Mouse (Mus musculus) gonadal fat pad, adult 2 months (tissue): ENCODE results near the gene Foxs1. TPM values are rescaled to one million over a fixed set of nuclear protein-coding genes. Genes with fewer than 3 reads are reported as not detected.

Experiments used
- DNase-seq: peaks from one replicate; pipeline ENCODE4 v3.0.0-alpha.2; 2012; ENCODE audit warnings: low read depth
- polyA plus RNA-seq: library from polyadenylated mRNA; depleted of rRNA; stranded (reverse); fragments of >200 nt; gene quantifications from 2 replicates; pipeline ENCODE4 v1.2.3, GENCODE M21; 2012; rRNA removed

The Foxs1 gene
- polyA plus RNA-seq, 1 experiment = 15.6 TPM

- no peak for DNase-seq
These were observed 29.4 kb downstream of the Foxs1 start for GRCm38 (mm10) chr2:152903586-152903985.

- no peak for DNase-seq
These were observed 30.4 kb downstream of the Foxs1 start for GRCm38 (mm10) chr2:152902658-152903057.

- no peak for DNase-seq
These were observed 31.7 kb downstream of the Foxs1 start for GRCm38 (mm10) chr2:152901296-152901695.

GRCm38 (mm10) chr2:152899011-152899410 is 34.0 kb downstream of the Foxs1 start:
- no peak for DNase-seq

- no peak for DNase-seq
These were observed 36.1 kb downstream of the Foxs1 start for GRCm38 (mm10) chr2:152896926-152897325.

- no peak for DNase-seq
These were observed 37.2 kb downstream of the Foxs1 start for GRCm38 (mm10) chr2:152895834-152896233.

GRCm38 (mm10) chr2:152888774-152889173 is 44.2 kb downstream of the Foxs1 start:
- DNase-seq = no peak

GRCm38 (mm10) chr2:152887230-152887629 is 45.8 kb downstream of the Foxs1 start:
- DNase-seq = no peak

GRCm38 (mm10) chr2:152884101-152884645 is 48.8 kb downstream of the Foxs1 start:
- no peak for DNase-seq

Other genes with a start within 250 kb of the Foxs1 start
- gene Mcts2, start 246.2 kb downstream of the Foxs1 start, polyA plus RNA-seq = 7.6 and 9.0 TPM in 2 replicates
- 78.7 and 137 TPM in 2 replicates for gene Id1, start 197.0 kb downstream of the Foxs1 start, polyA plus RNA-seq
- 3.8 and 6.0 TPM in 2 replicates for gene Cox4i2, start 179.0 kb downstream of the Foxs1 start, polyA plus RNA-seq
- 42.2 and 44.0 TPM in 2 replicates for gene Bcl2l1, start 101.5 kb downstream of the Foxs1 start, polyA plus RNA-seq
- 0.80 and 0.90 TPM in 2 replicates for gene Tpx2, start 85.2 kb downstream of the Foxs1 start, polyA plus RNA-seq
- 0.60 and 0.61 TPM in 2 replicates for gene Mylk2, start 21.9 kb downstream of the Foxs1 start, polyA plus RNA-seq
- gene Dusp15, start 18.5 kb upstream of the Foxs1 start, polyA plus RNA-seq = 17.7 and 18.0 TPM in 2 replicates
- gene Ttll9, start 29.3 kb upstream of the Foxs1 start, polyA plus RNA-seq = 8.4 and 15.6 TPM in 2 replicates
- gene Pdrg1, start 82.2 kb upstream of the Foxs1 start, polyA plus RNA-seq = 160 and 161 TPM in 2 replicates
- 5.4 and 8.2 TPM in 2 replicates for gene Xkr7, start 98.6 kb upstream of the Foxs1 start, polyA plus RNA-seq
- 28.2 and 31.0 TPM in 2 replicates for gene Ccm2l, start 132.7 kb upstream of the Foxs1 start, polyA plus RNA-seq
- 4.3 and 4.4 TPM in 2 replicates for gene Hck, start 175.3 kb upstream of the Foxs1 start, polyA plus RNA-seq
- gene Tm9sf4, start 228.1 kb upstream of the Foxs1 start, polyA plus RNA-seq = 55.5 and 67.1 TPM in 2 replicates